ENCODE assay signal across 9 mouse cellular contexts in genomic region chr19:25674056-25674420, GRCm38 (mm10). TPM values are rescaled to one million over a fixed set of nuclear protein-coding genes. Genes with fewer than 3 reads are reported as not detected.
DNase-seq lines count a peak whose midpoint lies in the region; ATAC-seq and TF ChIP-seq lines count a peak whose summit lies in the region.
"Had no signal": no experiment of that assay in that cellular context is flagged by ENCODE, and none has a peak within 500 bp of the region (broad histone marks: within the 10 kb centered on the region; RNA-seq: fewer than 3 reads in every experiment).

No protein-coding gene starts in this region.

- H3K27me3 ChIP-seq in heart, adult 2 months (ENCODE audit: control insufficient read depth, insufficient read depth, low read length) = peaks cover 33% of the 10 kb centered on the region
- peaks cover 17% of the 10 kb centered on the region for H3K27me3 ChIP-seq in thymus, adult 2 months (ENCODE audit: control insufficient read depth, insufficient read depth, low read length)
- H3K27me3 ChIP-seq in liver, embryonic 13.5 days = peaks cover 92% of the 10 kb centered on the region

- no peak overlapping the region for H3K27ac ChIP-seq in heart, adult 2 months
- H3K27ac ChIP-seq in thymus, adult 2 months (ENCODE audit: control insufficient read depth, insufficient read depth, low read length) = no peak overlapping the region
- H3K27ac ChIP-seq in liver, embryonic 13.5 days = no peak overlapping the region
- H3K27ac ChIP-seq: macrophage had no signal

- no peak overlapping the region for H3K9ac ChIP-seq in heart, adult 2 months (ENCODE audit: low read depth, low read length)
- no peak overlapping the region for H3K9ac ChIP-seq in liver, embryonic 13.5 days

- H3K4me1 ChIP-seq in heart, adult 2 months (ENCODE audit: control insufficient read depth, insufficient read depth, low read length) = no peaks in the 10 kb centered on the region; the same call in 1 of the 2 replicates
- no peaks in the 10 kb centered on the region for H3K4me1 ChIP-seq in thymus, adult 2 months (replicated peaks; ENCODE audit: control insufficient read depth, insufficient read depth, low read length)
- H3K4me1 ChIP-seq in liver, embryonic 13.5 days (replicated peaks) = peaks cover 7% of the 10 kb centered on the region

- H3K9me3 ChIP-seq in liver, embryonic 13.5 days (replicated peaks) = no peaks in the 10 kb centered on the region

- no peak for ATAC-seq in liver, embryonic 13.5 days (ENCODE audit: low read depth)

- H3K79me2 ChIP-seq in heart, adult 2 months (replicated peaks; ENCODE audit: control insufficient read depth, insufficient read depth, low read length) = no peaks in the 10 kb centered on the region

- no peak for DNase-seq in heart, adult 2 months
- no peak for DNase-seq in heart, postnatal 14 days
- no peak for DNase-seq in thymus, adult 2 months
- DNase-seq in thymus, postnatal 10 days (ENCODE audit: low spot score in 2 of 2) = no peak
- no peak for DNase-seq in liver, embryonic 13.5 days
- no peak for DNase-seq in adrenal gland, postnatal 36 days
- DNase-seq in embryo, embryonic 10 days (ENCODE audit: low spot score) = no peak
- no peak for DNase-seq in right cerebral cortex, adult 2 months (ENCODE audit: low spot score in 2 of 2)

- no peak for TF ChIP-seq CTCF in heart, adult 2 months (IDR thresholded peaks at IDR 0.05)
- no peak for TF ChIP-seq CTCF in thymus, adult 2 months (IDR thresholded peaks at IDR 0.05; ENCODE audit: borderline replicate concordance, control insufficient read depth, extremely low read depth, insufficient read depth, low read length, poor library complexity)

- no peak for TF ChIP-seq POLR2A in heart, adult 2 months (IDR thresholded peaks at IDR 0.05; ENCODE audit: insufficient read depth, low read depth, low read length)
- no peak for TF ChIP-seq POLR2A in thymus, adult 2 months (IDR thresholded peaks at IDR 0.05; ENCODE audit: control insufficient read depth, extremely low read depth, insufficient read depth, low read length, poor library complexity)

- H3K36me3 ChIP-seq in heart, adult 2 months (ENCODE audit: control insufficient read depth, insufficient read depth, low read length) = no peaks in the 10 kb centered on the region
- H3K36me3 ChIP-seq in thymus, adult 2 months (ENCODE audit: control insufficient read depth, insufficient read depth, low read length) = no peaks in the 10 kb centered on the region
- no peaks in the 10 kb centered on the region for H3K36me3 ChIP-seq in liver, embryonic 13.5 days

- H3K4me2 ChIP-seq in liver, embryonic 13.5 days = peak overlapping the region; percentile 66

- TF ChIP-seq EP300 in heart, adult 2 months (IDR thresholded peaks at IDR 0.05; ENCODE audit: insufficient read depth, low read depth, low read length) = no peak

- intact Hi-C loops in heart, adult 2 months (cut with DNase I) = loop anchor here (5.0 kb wide), 1 partner anchor 67 kb away; no protein-coding TSS in a partner anchor
- intact Hi-C loops in heart, postnatal 14 days (cut with DNase I) = loop anchor here (5.0 kb wide), 1 partner anchor 67 kb away; no protein-coding TSS in a partner anchor

- 2% methylated on average over 15 of the region's 15 CpGs for WGBS in heart, adult 2 months
- WGBS in thymus, adult 2 months = 4% methylated on average over 15 of the region's 15 CpGs
- WGBS in liver, embryonic 13.5 days (ENCODE audit: insufficient replicate concordance) = under 1% methylated on average over 15 of the region's 15 CpGs

- H3K4me3 ChIP-seq in heart, adult 2 months = peak overlapping the region; percentile 36; the same call in 1 of the 2 replicates
- H3K4me3 ChIP-seq in thymus, adult 2 months (ENCODE audit: control insufficient read depth, insufficient read depth, low read length) = 0 out of 2 replicates have a peak overlapping the region, but pooled peaks have one; percentile 30
- H3K4me3 ChIP-seq in liver, embryonic 13.5 days (replicated peaks) = peak overlapping the region; percentile 53

RNA-seq across cellular contexts. Expression of gene Dmrt2, which starts 1.8 kb away (rescaled TPM):
- under 1 TPM; 0.09 to 0.23 TPM for total RNA-seq in heart, adult 2 months (2021)
- 0.12 and 0.37 TPM in 2 replicates for polyA plus RNA-seq in heart, adult 2 months (2012; rRNA removed)
- under 1 TPM; 0.19 to 0.44 TPM for total RNA-seq in heart, postnatal 14 days (2021)
- polyA plus RNA-seq in thymus, adult 2 months (2012; rRNA removed) = 14.2 and 15.0 TPM in 2 replicates
- polyA plus RNA-seq in liver, embryonic 13.5 days (2015; fragmentation: Nextera tagmentation; extraction: Ambion mirVana) = 0.45 and 0.50 TPM in 2 replicates
- total RNA-seq in adrenal gland, postnatal 36 days (2021) = 1 to 10 TPM; 4.3 to 5.1 TPM
- polyA plus RNA-seq: macrophage had no signal
